ENCODE assay signal across 1 mouse cellular context in the genomic region with DNA sequence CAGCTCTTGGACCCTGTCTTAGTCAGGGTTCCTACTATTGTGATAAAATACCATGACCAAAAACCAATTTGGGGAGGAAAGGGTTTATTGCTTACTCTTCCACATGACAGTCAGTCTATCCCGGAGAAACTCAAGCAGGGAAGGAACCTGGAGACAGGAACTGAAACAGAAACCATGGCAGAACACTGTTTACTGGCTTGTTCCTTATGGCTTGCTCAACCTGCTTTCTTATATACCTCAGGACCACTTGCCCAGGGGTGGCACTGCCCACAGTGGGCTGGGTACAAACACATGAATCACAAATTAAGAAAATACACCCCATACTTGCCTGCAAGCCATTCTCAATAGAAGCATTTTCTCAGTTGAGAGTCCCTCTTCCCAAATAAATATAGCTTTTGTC. TPM values are rescaled to one million over a fixed set of nuclear protein-coding genes. Genes with fewer than 3 reads are reported as not detected.
"Had no signal": no experiment of that assay in that cellular context is flagged by ENCODE, and none has a peak within 500 bp of the region (broad histone marks: within the 10 kb centered on the region; RNA-seq: fewer than 3 reads in every experiment).

No protein-coding gene starts in this region.

RNA-seq across cellular contexts. Expression of a gene that starts 5.3 kb away (rescaled TPM):
- polyA plus RNA-seq: erythroblast, embryonic 14.5 days had no signal

RNA-seq across cellular contexts. Expression of a gene that starts 21.3 kb away (rescaled TPM):
- polyA plus RNA-seq: erythroblast, embryonic 14.5 days had no signal
